Mouse (Mus musculus) lung, embryonic 14.5 days (tissue): Measurements from ENCODE around the gene Zfp369. TPM values are rescaled to one million over a fixed set of nuclear protein-coding genes. Genes with fewer than 3 reads are reported as not detected.
"Not testable (repeated sequence)": the region's sequence is repeated elsewhere in the genome, so short reads cannot be mapped to it uniquely, and the experiment has no call there.

Experiments used
- ATAC-seq: fragments of 200-750 bp; cut with Nextera tagmentation; 2 replicates; pipeline ENCODE4 v1.8.0; 2017; ENCODE audit warnings: mild to moderate bottlenecking, moderate TSS enrichment, moderate library complexity; ENCODE audit not compliant: insufficient read depth
- DNase-seq: peaks from one replicate; pipeline ENCODE4 v3.0.0-alpha.2; 2015
- H3K27ac ChIP-seq: fragments of 300-500 bp; sonication (generic); 2 replicates; pipeline ENCODE4 v1.5.1; 2014; ENCODE audit warnings: low read depth, mild to moderate bottlenecking, moderate library complexity
- H3K27me3 ChIP-seq: fragments of 300-500 bp; sonication (generic); 2 replicates; pipeline ENCODE4 v1.6.1; 2014; ENCODE audit warnings: low read length, control low read depth; ENCODE audit not compliant: insufficient read depth
- H3K36me3 ChIP-seq: fragments of 300-500 bp; sonication (generic); 2 replicates; pipeline ENCODE4 v1.6.1; 2014; ENCODE audit warnings: control low read depth; ENCODE audit not compliant: insufficient read depth
- H3K4me1 ChIP-seq: fragments of 300-500 bp; sonication (generic); 2 replicates; pipeline ENCODE4 v1.6.1; 2014; ENCODE audit warnings: antibody characterized with exemption, control low read depth; ENCODE audit not compliant: insufficient read depth
- H3K4me2 ChIP-seq: fragments of 300-500 bp; sonication (generic); 2 replicates; pipeline ENCODE4 v1.6.1; 2014; ENCODE audit warnings: mild to moderate bottlenecking
- H3K4me3 ChIP-seq: fragments of 300-500 bp; sonication (generic); 2 replicates; pipeline ENCODE4 v1.5.1; 2014; ENCODE audit warnings: low read depth, low read length
- H3K9ac ChIP-seq: fragments of 300-500 bp; sonication (generic); 2 replicates; pipeline ENCODE4 v1.6.1; 2014
- H3K9me3 ChIP-seq: fragments of 300-500 bp; sonication (generic); 2 replicates; pipeline ENCODE4 v1.6.1; 2016; ENCODE audit warnings: low read depth, low read length, control low read depth
- CTCF ChIP-seq: IDR thresholded peaks from 2 replicates; pipeline ENCODE4 v1.5.1; 2016; ENCODE audit warnings: antibody characterized with exemption, low read depth
- WGBS: fragments of 180-500 bp; shearing (Covaris S2); extraction: QIAGEN DNeasy Blood & Tissue Kit; methylation state at CpG from one replicate; pipeline ENCODE4 v1.1.7; 2014; 5-methylcytosine and 5-hydroxymethylcytosine counted together
- polyA plus RNA-seq: library from polyadenylated mRNA; unstranded; fragments of >200 nt; fragmentation: Nextera tagmentation; extraction: Ambion mirVana; gene quantifications from 2 replicates; pipeline ENCODE4 v1.2.1, GENCODE M21; 2014

Gene Zfp369
- polyA plus RNA-seq, 1 experiment from 2014 or later: 17.9 TPM

DNA sequence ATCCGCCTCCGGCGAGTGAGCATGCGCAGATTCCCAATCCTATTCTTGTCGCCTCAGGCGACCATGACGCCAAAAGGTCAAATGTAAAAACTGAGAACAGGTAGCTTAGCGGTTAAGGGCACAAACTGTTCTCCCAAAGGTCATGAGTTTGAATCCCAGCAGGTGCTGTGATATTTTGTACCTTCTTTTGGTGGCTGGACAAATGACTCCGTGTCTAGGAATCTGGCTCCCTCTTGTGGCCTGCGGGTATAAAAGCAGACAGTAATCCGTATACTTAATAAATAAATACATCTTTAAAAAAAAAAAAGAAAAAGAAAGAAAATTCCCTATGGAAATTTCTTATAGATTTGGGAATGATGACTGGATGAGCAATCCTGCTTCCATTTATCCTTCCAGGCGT lies 32.2 kb downstream of the Zfp369 start:
- H3K27me3 ChIP-seq, H3K27ac ChIP-seq, ATAC-seq, H3K4me1 ChIP-seq, H3K9ac ChIP-seq, H3K36me3 ChIP-seq: not testable (repeated sequence)
- peaks cover 13% of the 10 kb centered on the region; the same call in 1 of the 2 replicates for H3K9me3 ChIP-seq
- peak; percentile 30 for TF ChIP-seq CTCF
- H3K4me3 ChIP-seq: 0 out of 2 replicates have a peak overlapping the region, but pooled peaks have one; percentile 8
- peak; percentile 45 for DNase-seq
- 33% methylated on average over 12 of the region's 12 CpGs for WGBS
- H3K4me2 ChIP-seq: peak overlapping the region; percentile 41; the same call in 1 of the 2 replicates

DNA sequence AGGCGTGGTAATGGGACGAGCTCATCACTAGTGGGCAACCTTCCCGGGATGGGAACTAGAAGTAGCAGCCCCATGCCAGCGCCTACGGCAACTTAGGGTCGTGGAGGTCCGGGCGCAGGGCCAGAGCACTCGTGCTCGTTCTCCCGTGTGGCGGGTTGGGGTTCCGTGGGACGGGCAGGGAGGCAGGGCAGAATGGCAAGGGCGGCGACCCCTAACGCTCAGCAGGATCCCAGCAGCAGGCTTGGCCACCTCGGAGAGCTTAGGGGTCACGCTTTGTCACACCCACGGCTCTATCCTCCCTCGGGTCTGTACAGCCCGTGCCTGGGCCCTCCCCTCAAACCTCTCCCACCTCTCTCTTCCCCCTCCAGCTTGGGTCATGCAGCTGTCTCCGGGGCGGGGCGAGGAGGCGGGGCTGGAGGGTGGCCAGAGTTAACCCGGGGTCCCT lies 32.7 kb downstream of the Zfp369 start:
- Histone ChIP-seq H3K4me1 (no peaks in the 10 kb centered on the region), H3K4me2 (peak overlapping the region; percentile 41; the same call in 1 of the 2 replicates), H3K4me3 (peak overlapping the region; percentile 8; the same call in 1 of the 2 replicates), H3K27ac (no peak overlapping the region), H3K9me3 (peaks cover 8% of the 10 kb centered on the region; the same call in 1 of the 2 replicates), H3K27me3 (no peaks in the 10 kb centered on the region), H3K9ac (no peak overlapping the region), H3K36me3 (no peaks in the 10 kb centered on the region)
- TF ChIP-seq CTCF: no peak
- ATAC-seq (no peak), DNase-seq (no peak)
- WGBS: 31% methylated on average over 27 of the region's 27 CpGs

DNA sequence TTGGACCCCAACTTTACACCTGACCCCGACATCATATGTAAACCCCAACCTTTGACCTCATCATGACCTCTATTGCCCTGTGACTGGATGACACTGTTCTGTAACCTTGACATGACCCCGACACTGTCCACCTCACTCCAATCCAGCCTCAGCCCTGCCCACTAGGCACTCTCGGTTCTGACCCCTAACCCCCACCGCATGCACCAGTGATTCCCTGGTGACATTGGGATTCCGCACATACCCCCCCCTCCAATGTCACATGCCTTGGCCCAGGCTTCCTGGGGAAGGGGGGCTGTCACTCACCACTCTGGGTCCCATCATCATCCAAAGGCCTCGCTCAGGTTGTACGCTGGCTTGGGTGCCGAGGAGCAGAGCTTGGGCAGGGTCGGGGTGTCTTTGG lies 33.2 kb downstream of the Zfp369 start:
- Histone ChIP-seq H3K36me3 (no peaks in the 10 kb centered on the region), H3K27ac (no peak overlapping the region), H3K4me3 (no peak overlapping the region), H3K9me3 (peaks cover 8% of the 10 kb centered on the region; the same call in 1 of the 2 replicates), H3K4me1 (no peaks in the 10 kb centered on the region), H3K27me3 (no peaks in the 10 kb centered on the region), H3K4me2 (no peak overlapping the region), H3K9ac (no peak overlapping the region)
- ATAC-seq (no peak), DNase-seq (no peak)
- 90% methylated on average over 9 of the region's 9 CpGs for WGBS
- no peak for TF ChIP-seq CTCF

DNA sequence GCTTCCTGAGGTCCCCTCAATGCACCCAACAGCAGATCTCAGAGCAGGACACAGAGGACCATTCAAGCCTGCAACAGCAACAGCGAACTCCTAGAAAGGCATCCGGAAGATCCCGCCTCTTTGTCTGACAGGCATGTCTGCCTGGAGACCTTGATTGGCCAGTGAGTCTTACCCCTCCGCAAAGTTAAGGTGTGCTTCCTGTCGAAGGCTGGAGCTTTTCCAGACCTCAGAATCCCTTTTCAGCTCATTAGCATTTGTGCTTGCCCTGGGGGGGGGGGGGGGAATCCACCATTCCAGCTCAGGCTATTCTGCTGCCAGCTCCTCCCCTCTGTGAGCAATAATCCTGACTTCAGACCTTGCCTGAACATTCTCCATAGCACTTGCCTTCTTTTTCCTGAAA lies 69.9 kb downstream of the Zfp369 start:
- H3K36me3 ChIP-seq, H3K27me3 ChIP-seq, DNase-seq, H3K9me3 ChIP-seq, H3K4me2 ChIP-seq, ATAC-seq, H3K9ac ChIP-seq, H3K4me1 ChIP-seq, H3K27ac ChIP-seq, H3K4me3 ChIP-seq: not testable (repeated sequence)
- 42% methylated on average over 5 of the region's 5 CpGs for WGBS

DNA sequence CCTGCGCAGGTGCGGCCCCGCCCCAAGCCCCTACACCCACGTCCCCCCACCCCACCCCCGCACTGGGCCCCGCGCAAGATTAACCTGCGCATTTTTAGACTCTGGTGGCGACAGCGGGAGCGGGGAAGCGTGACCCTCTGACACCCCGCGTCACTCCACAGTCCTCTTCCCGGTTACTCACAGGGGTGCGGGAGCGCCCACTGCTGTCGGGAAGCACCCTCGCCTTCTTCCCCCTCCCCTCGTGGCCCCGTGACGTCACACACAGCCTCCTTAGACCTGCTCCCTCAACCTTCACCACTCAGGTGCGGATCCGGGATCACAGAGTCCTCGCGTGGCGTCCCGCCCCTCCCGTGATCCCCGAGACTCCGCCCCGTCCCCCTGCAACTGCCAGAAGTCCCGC lies 73.2 kb downstream of the Zfp369 start:
- H3K27ac ChIP-seq, H3K9me3 ChIP-seq, H3K27me3 ChIP-seq, ATAC-seq, H3K9ac ChIP-seq, H3K36me3 ChIP-seq, DNase-seq, H3K4me1 ChIP-seq, H3K4me3 ChIP-seq: not testable (repeated sequence)
- peak overlapping the region; percentile 15; the same call in 1 of the 2 replicates for H3K4me2 ChIP-seq
- 13% methylated on average over 27 of the region's 33 CpGs for WGBS

Other genes with a start within 250 kb of the Zfp369 start
- gene Spata31d1c, start 245.8 kb upstream of the Zfp369 start, polyA plus RNA-seq: not detected in 2 replicates
- not detected in 2 replicates for gene Prss47, start 226.1 kb upstream of the Zfp369 start, polyA plus RNA-seq
- 56.8 and 58.3 TPM in 2 replicates for gene Mfsd14b, start 165.8 kb upstream of the Zfp369 start, polyA plus RNA-seq
- not detected in 2 replicates for gene Olfr465-ps1, start 140.7 kb upstream of the Zfp369 start, polyA plus RNA-seq
- gene Olfr466, start 128.6 kb upstream of the Zfp369 start, polyA plus RNA-seq: not detected in 2 replicates
- not detected in 2 replicates for gene Nlrp4f, start 72.8 kb upstream of the Zfp369 start, polyA plus RNA-seq
- gene Gm10775, start 19.3 kb upstream of the Zfp369 start, polyA plus RNA-seq: not detected in 2 replicates
- gene Gm10139, start 233.9 kb downstream of the Zfp369 start, polyA plus RNA-seq: not detected in 2 replicates